Mouse (Mus musculus): Measurements from ENCODE around the gene Krtap17-1. TPM values are rescaled to one million over a fixed set of nuclear protein-coding genes. Genes with fewer than 3 reads are reported as not detected.

Gene Krtap17-1
- polyA plus RNA-seq, 1 experiment = not detected

DNA sequence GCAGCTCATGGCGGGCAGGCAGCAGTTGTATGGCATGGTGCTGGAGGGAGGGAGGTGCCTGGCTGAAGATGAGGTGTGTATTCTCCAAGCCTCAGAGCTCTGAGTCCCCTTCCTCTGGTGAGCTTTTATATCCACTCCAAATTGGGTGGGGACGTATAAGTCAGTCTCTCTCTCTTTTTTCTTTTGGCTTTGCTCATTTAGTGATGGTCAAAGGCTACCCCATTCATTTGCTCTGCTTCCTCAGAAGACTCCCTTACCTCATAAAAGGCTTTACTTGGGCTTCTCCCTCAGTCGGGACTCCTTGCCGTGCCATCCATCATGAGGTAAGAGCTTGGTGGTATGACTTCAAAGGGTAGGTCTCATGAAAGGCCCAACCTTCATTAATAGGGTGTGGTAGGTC is 22.3 kb upstream of the Krtap17-1 start, which contains the start of gene Krt33a:
Gene Krt33a, minus strand, starts transcription at position 101 of the 400 bp plus-strand sequence.
- TF ChIP-seq POLR2A (IDR thresholded peaks at IDR 0.05; ENCODE audit: insufficient read length, low read depth) = no peak
- no peak for TF ChIP-seq CEBPB (IDR thresholded peaks at IDR 0.05; ENCODE audit: insufficient read depth, poor library complexity, severe bottlenecking)
- no peak for TF ChIP-seq POLR2AphosphoS2 (IDR thresholded peaks at IDR 0.05; ENCODE audit: insufficient read length, low read depth)
- TF ChIP-seq MAX (IDR thresholded peaks at IDR 0.05; ENCODE audit: low read depth) = no peak
- TF ChIP-seq SRF (IDR thresholded peaks at IDR 0.05; ENCODE audit: control insufficient read depth, insufficient read length, low read depth) = no peak
- TF ChIP-seq E2F4 (IDR thresholded peaks at IDR 0.05; ENCODE audit: insufficient read depth) = no peak
- no peak for TF ChIP-seq MYOG (IDR thresholded peaks at IDR 0.05; ENCODE audit: control insufficient read depth in 1 of 3, insufficient read depth in 1 of 3, insufficient read length in 2 of 3, low read depth in 2 of 3)
- TF ChIP-seq REST (IDR thresholded peaks at IDR 0.05; ENCODE audit: insufficient read depth, insufficient read length) = no peak
- no peak for TF ChIP-seq USF1 (IDR thresholded peaks at IDR 0.05; ENCODE audit: low read depth)
- TF ChIP-seq MYOD1 (IDR thresholded peaks at IDR 0.05; ENCODE audit: control insufficient read depth in 1 of 3, insufficient read length in 2 of 3, low read depth in 2 of 3) = no peak
- TF ChIP-seq TCF3 (IDR thresholded peaks at IDR 0.05; ENCODE audit: insufficient read length, low read depth) = no peak
- TF ChIP-seq TCF12 (IDR thresholded peaks at IDR 0.05; ENCODE audit: insufficient read depth, poor library complexity, severe bottlenecking) = no peak
- Histone ChIP-seq H3K4me3 (no peak within 1 kb of the TSS), H3ac (ENCODE audit: control insufficient read depth, insufficient read length) (no peak within 1 kb of the TSS), H3K27me3 (ENCODE audit: control insufficient read depth, insufficient read depth, insufficient read length) (no peaks in the 10 kb centered on the region), H3K36me3 (ENCODE audit: control insufficient read depth, insufficient read depth) (no peaks in the 10 kb centered on the region), H3K4me2 (ENCODE audit: low read depth) (no peak within 1 kb of the TSS), H3K79me2 (ENCODE audit: control insufficient read depth, insufficient read depth) (no peaks in the 10 kb centered on the region)

DNA sequence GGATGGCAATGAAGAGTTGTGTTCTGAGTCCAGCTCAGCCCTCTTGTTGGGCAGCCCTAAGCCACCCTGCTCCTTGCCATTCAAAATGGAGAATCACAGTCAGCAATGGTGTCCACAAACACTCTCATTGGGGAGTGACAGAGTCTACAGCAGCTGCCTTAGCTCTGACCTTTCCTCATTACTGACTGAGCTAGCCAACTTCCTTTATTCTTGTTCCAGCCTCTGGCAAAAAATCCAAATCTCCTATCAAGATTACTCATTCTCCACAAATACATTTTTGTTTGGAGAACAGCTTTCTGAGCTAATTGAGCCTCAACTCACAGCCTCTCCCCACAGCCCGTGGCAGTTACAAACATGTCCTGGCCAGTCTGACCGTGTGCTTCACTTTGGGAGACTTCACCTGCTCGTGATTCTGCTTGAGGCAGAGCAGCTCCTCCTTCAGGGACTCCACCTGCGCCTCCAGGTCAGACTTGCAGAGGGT is 19.9 kb upstream of the Krtap17-1 start:
- Histone ChIP-seq H3K4me3 (no peak overlapping the region), H3K4me2 (ENCODE audit: low read depth) (no peak overlapping the region), H3ac (ENCODE audit: control insufficient read depth, insufficient read length) (no peak overlapping the region), H3K79me2 (ENCODE audit: control insufficient read depth, insufficient read depth) (no peaks in the 10 kb centered on the region), H3K27me3 (ENCODE audit: control insufficient read depth, insufficient read depth, insufficient read length) (no peaks in the 10 kb centered on the region), H3K36me3 (ENCODE audit: control insufficient read depth, insufficient read depth) (no peaks in the 10 kb centered on the region)
- TF ChIP-seq MYOG (IDR thresholded peaks at IDR 0.05; ENCODE audit: control insufficient read depth in 1 of 3, insufficient read depth in 1 of 3, insufficient read length in 2 of 3, low read depth in 2 of 3) = no peak
- TF ChIP-seq POLR2AphosphoS2 (IDR thresholded peaks at IDR 0.05; ENCODE audit: insufficient read length, low read depth) = no peak

DNA sequence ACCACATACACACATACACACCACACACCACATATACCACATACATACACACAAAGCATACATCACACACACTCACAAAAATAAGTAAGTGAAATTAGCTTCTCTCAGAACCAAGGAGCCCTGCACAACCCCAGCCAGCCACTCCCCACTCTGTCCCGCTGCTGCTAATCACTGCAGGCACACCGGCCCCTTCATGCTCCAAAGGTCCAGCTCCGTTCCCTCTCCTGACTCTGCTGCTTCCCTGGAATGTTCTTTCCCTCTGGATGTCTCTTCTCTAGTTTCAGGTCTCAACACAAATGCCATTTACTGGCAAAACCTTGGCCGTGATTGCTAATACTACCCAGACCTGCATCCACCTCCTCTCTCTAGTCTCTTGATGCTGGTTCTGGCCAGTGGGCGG is 16.9 kb upstream of the Krtap17-1 start:
- Histone ChIP-seq H3K4me2 (ENCODE audit: low read depth) (no peak overlapping the region), H3K4me3 (no peak overlapping the region), H3ac (ENCODE audit: control insufficient read depth, insufficient read length) (no peak overlapping the region), H3K36me3 (ENCODE audit: control insufficient read depth, insufficient read depth) (no peaks in the 10 kb centered on the region), H3K79me2 (ENCODE audit: control insufficient read depth, insufficient read depth) (no peaks in the 10 kb centered on the region), H3K27me3 (ENCODE audit: control insufficient read depth, insufficient read depth, insufficient read length) (no peaks in the 10 kb centered on the region)
- TF ChIP-seq MAX (IDR thresholded peaks at IDR 0.05; ENCODE audit: low read depth) (no peak), E2F4 (IDR thresholded peaks at IDR 0.05; ENCODE audit: insufficient read depth) (no peak), MYOG (IDR thresholded peaks at IDR 0.05; ENCODE audit: control insufficient read depth in 1 of 3, insufficient read depth in 1 of 3, insufficient read length in 2 of 3, low read depth in 2 of 3) (no peak), USF1 (IDR thresholded peaks at IDR 0.05; ENCODE audit: low read depth) (no peak), CEBPB (IDR thresholded peaks at IDR 0.05; ENCODE audit: insufficient read depth, poor library complexity, severe bottlenecking) (no peak), TCF3 (IDR thresholded peaks at IDR 0.05; ENCODE audit: insufficient read length, low read depth) (no peak), SRF (IDR thresholded peaks at IDR 0.05; ENCODE audit: control insufficient read depth, insufficient read length, low read depth) (no peak), TCF12 (IDR thresholded peaks at IDR 0.05; ENCODE audit: insufficient read depth, poor library complexity, severe bottlenecking) (no peak), POLR2AphosphoS2 (IDR thresholded peaks at IDR 0.05; ENCODE audit: insufficient read length, low read depth) (no peak), MYOD1 (IDR thresholded peaks at IDR 0.05; ENCODE audit: control insufficient read depth in 1 of 3, insufficient read length in 2 of 3, low read depth in 2 of 3) (no peak)

GRCm38 (mm10) chr11:100008336-100008735 is 14.5 kb upstream of the Krtap17-1 start:
- Histone ChIP-seq H3K4me3 (no peak overlapping the region), H3ac (ENCODE audit: control insufficient read depth, insufficient read length) (no peak overlapping the region)
- no peak for TF ChIP-seq TCF3 (IDR thresholded peaks at IDR 0.05; ENCODE audit: insufficient read length, low read depth)
- no peak for TF ChIP-seq USF1 (IDR thresholded peaks at IDR 0.05; ENCODE audit: low read depth)
- TF ChIP-seq MYOG (IDR thresholded peaks at IDR 0.05; ENCODE audit: control insufficient read depth in 1 of 3, insufficient read depth in 1 of 3, insufficient read length in 2 of 3, low read depth in 2 of 3) = no peak
- no peak for TF ChIP-seq MYOD1 (IDR thresholded peaks at IDR 0.05; ENCODE audit: control insufficient read depth in 1 of 3, insufficient read length in 2 of 3, low read depth in 2 of 3)
- no peak for TF ChIP-seq SRF (IDR thresholded peaks at IDR 0.05; ENCODE audit: control insufficient read depth, insufficient read length, low read depth)
- no peak for TF ChIP-seq POLR2A (IDR thresholded peaks at IDR 0.05; ENCODE audit: insufficient read length, low read depth)
- TF ChIP-seq MAX (IDR thresholded peaks at IDR 0.05; ENCODE audit: low read depth) = no peak
- TF ChIP-seq E2F4 (IDR thresholded peaks at IDR 0.05; ENCODE audit: insufficient read depth) = no peak
- no peak for TF ChIP-seq POLR2AphosphoS2 (IDR thresholded peaks at IDR 0.05; ENCODE audit: insufficient read length, low read depth)
- TF ChIP-seq CEBPB (IDR thresholded peaks at IDR 0.05; ENCODE audit: insufficient read depth, poor library complexity, severe bottlenecking) = no peak
- TF ChIP-seq TCF12 (IDR thresholded peaks at IDR 0.05; ENCODE audit: insufficient read depth, poor library complexity, severe bottlenecking) = no peak
- TF ChIP-seq REST (IDR thresholded peaks at IDR 0.05; ENCODE audit: insufficient read depth, insufficient read length) = no peak

GRCm38 (mm10) chr11:100006624-100007023 is 12.8 kb upstream of the Krtap17-1 start:
- TF ChIP-seq POLR2A (IDR thresholded peaks at IDR 0.05; ENCODE audit: insufficient read length, low read depth) (no peak), SRF (IDR thresholded peaks at IDR 0.05; ENCODE audit: control insufficient read depth, insufficient read length, low read depth) (no peak), REST (IDR thresholded peaks at IDR 0.05; ENCODE audit: insufficient read depth, insufficient read length) (no peak), CEBPB (IDR thresholded peaks at IDR 0.05; ENCODE audit: insufficient read depth, poor library complexity, severe bottlenecking) (no peak), E2F4 (IDR thresholded peaks at IDR 0.05; ENCODE audit: insufficient read depth) (no peak), TCF12 (IDR thresholded peaks at IDR 0.05; ENCODE audit: insufficient read depth, poor library complexity, severe bottlenecking) (no peak), MYOG (IDR thresholded peaks at IDR 0.05; ENCODE audit: control insufficient read depth in 1 of 3, insufficient read depth in 1 of 3, insufficient read length in 2 of 3, low read depth in 2 of 3) (no peak), USF1 (IDR thresholded peaks at IDR 0.05; ENCODE audit: low read depth) (no peak), POLR2AphosphoS2 (IDR thresholded peaks at IDR 0.05; ENCODE audit: insufficient read length, low read depth) (no peak), MAX (IDR thresholded peaks at IDR 0.05; ENCODE audit: low read depth) (no peak), TCF3 (IDR thresholded peaks at IDR 0.05; ENCODE audit: insufficient read length, low read depth) (no peak), MYOD1 (IDR thresholded peaks at IDR 0.05; ENCODE audit: control insufficient read depth in 1 of 3, insufficient read length in 2 of 3, low read depth in 2 of 3) (no peak)
- no peak overlapping the region for H3ac ChIP-seq (ENCODE audit: control insufficient read depth, insufficient read length)
- H3K4me2 ChIP-seq (ENCODE audit: low read depth) = no peak overlapping the region
- no peaks in the 10 kb centered on the region for H3K36me3 ChIP-seq (ENCODE audit: control insufficient read depth, insufficient read depth)
- H3K79me2 ChIP-seq (ENCODE audit: control insufficient read depth, insufficient read depth) = no peaks in the 10 kb centered on the region
- no peak overlapping the region for H3K4me3 ChIP-seq
- no peaks in the 10 kb centered on the region for H3K27me3 ChIP-seq (ENCODE audit: control insufficient read depth, insufficient read depth, insufficient read length)

More at GRCm38 (mm10) chr11:100008336-100008735, 14.5 kb upstream of the Krtap17-1 start:
- no peaks in the 10 kb centered on the region for H3K79me2 ChIP-seq (ENCODE audit: control insufficient read depth, insufficient read depth)
- no peaks in the 10 kb centered on the region for H3K27me3 ChIP-seq (ENCODE audit: control insufficient read depth, insufficient read depth, insufficient read length)
- no peaks in the 10 kb centered on the region for H3K36me3 ChIP-seq (ENCODE audit: control insufficient read depth, insufficient read depth)
- H3K4me2 ChIP-seq (ENCODE audit: low read depth) = no peak overlapping the region
